Mouse (Mus musculus) kidney, adult 2 months (tissue): ENCODE data around the gene Rabif. TPM values are rescaled to one million over a fixed set of nuclear protein-coding genes. Genes with fewer than 3 reads are reported as not detected.
A peak's percentile ranks its signal among the peaks of the same experiment; 100 is the strongest.

Source experiments
- DNase-seq: peaks from one replicate; pipeline ENCODE4 v3.0.0; 2021
- H3K27ac ChIP-seq: fragments of 200-500 bp; 2 replicates; pipeline ENCODE4 v1.5.1; 2012; ENCODE audit warnings: low read depth, low read length, control low read depth, inconsistent platforms; ENCODE audit not compliant: insufficient read depth
- H3K27me3 ChIP-seq: fragments of 200-500 bp; replicated peaks from 2 replicates; pipeline ENCODE4 v1.6.1; 2012; ENCODE audit warnings: mild to moderate bottlenecking, moderate library complexity, low read length, inconsistent platforms; ENCODE audit not compliant: control insufficient read depth, insufficient read depth
- H3K36me3 ChIP-seq: fragments of 200-500 bp; 2 replicates; pipeline ENCODE4 v1.6.1; 2012; ENCODE audit warnings: mild to moderate bottlenecking, moderate library complexity, low read length, inconsistent platforms; ENCODE audit not compliant: control insufficient read depth, insufficient read depth
- H3K4me1 ChIP-seq: fragments of 200-500 bp; 2 replicates; pipeline ENCODE4 v1.6.1; 2011; ENCODE audit warnings: low read length; ENCODE audit not compliant: control insufficient read depth, insufficient read depth
- H3K4me3 ChIP-seq: fragments of 200-500 bp; 2 replicates; pipeline ENCODE4 v1.5.1; 2011; ENCODE audit warnings: mild to moderate bottlenecking, low read depth, low read length, control low read depth; ENCODE audit not compliant: insufficient read depth
- CTCF ChIP-seq: fragments of 200-500 bp; conservative IDR thresholded peaks from 2 replicates; pipeline ENCODE4 v1.5.1; 2011; ENCODE audit warnings: low read depth, mild to moderate bottlenecking, control low read depth, low read length, moderate library complexity, mixed read lengths; ENCODE audit not compliant: insufficient read depth, insufficient read length
- POLR2A ChIP-seq: fragments of 200-500 bp; IDR thresholded peaks from one replicate; pipeline ENCODE4 v1.6.1; 2011; ENCODE audit warnings: low read depth, low read length, control low read depth
- WGBS: fragments of 180-500 bp; shearing (Covaris S2); methylation state at CpG from one replicate; pipeline ENCODE4 v1.1.7; 2018; 5-methylcytosine and 5-hydroxymethylcytosine counted together
- polyA plus RNA-seq: library from polyadenylated mRNA; depleted of rRNA; stranded (reverse); fragments of >200 nt; gene quantifications from 2 replicates; pipeline ENCODE4 v1.2.3, GENCODE M21; 2012

Rabif gene
- polyA plus RNA-seq, 1 experiment = 17.9 TPM

GRCm38 (mm10) chr1:134535054-134535453 is 40.6 kb downstream of the Rabif start:
- Histone ChIP-seq H3K27ac (no peak overlapping the region), H3K4me3 (no peak overlapping the region), H3K27me3 (no peaks in the 10 kb centered on the region), H3K36me3 (no peaks in the 10 kb centered on the region), H3K4me1 (no peaks in the 10 kb centered on the region)
- 100% methylated on average over 1 of the region's 1 CpGs for WGBS
- no peak for DNase-seq
- TF ChIP-seq POLR2A = no peak
- TF ChIP-seq CTCF = no peak

- H3K4me3 ChIP-seq = no peak overlapping the region
- no peaks in the 10 kb centered on the region for H3K4me1 ChIP-seq
- DNase-seq = no peak
- H3K27me3 ChIP-seq = no peaks in the 10 kb centered on the region
- H3K27ac ChIP-seq = no peak overlapping the region
- no peak for TF ChIP-seq POLR2A
- no peak for TF ChIP-seq CTCF
- H3K36me3 ChIP-seq = no peaks in the 10 kb centered on the region
- WGBS = 78% methylated on average over 3 of the region's 3 CpGs
These were observed 41.1 kb downstream of the Rabif start for GRCm38 (mm10) chr1:134535513-134535912.

- 93% methylated on average over 10 of the region's 10 CpGs for WGBS
- TF ChIP-seq CTCF (no peak), POLR2A (no peak)
- no peak for DNase-seq
- Histone ChIP-seq H3K27me3 (no peaks in the 10 kb centered on the region), H3K4me1 (no peaks in the 10 kb centered on the region), H3K4me3 (no peak overlapping the region), H3K27ac (no peak overlapping the region), H3K36me3 (no peaks in the 10 kb centered on the region)
These were observed 46.2 kb downstream of the Rabif start for GRCm38 (mm10) chr1:134540610-134541009.

GRCm38 (mm10) chr1:134548231-134548630 is 53.8 kb downstream of the Rabif start:
- Histone ChIP-seq H3K27ac (no peak overlapping the region), H3K4me1 (no peaks in the 10 kb centered on the region), H3K4me3 (no peak overlapping the region), H3K27me3 (no peaks in the 10 kb centered on the region), H3K36me3 (no peaks in the 10 kb centered on the region)
- WGBS = 60% methylated on average over 4 of the region's 4 CpGs
- DNase-seq = peak; percentile 5
- TF ChIP-seq POLR2A (no peak), CTCF (no peak)

GRCm38 (mm10) chr1:134549632-134550132 is 55.2 kb downstream of the Rabif start, which contains the start of gene Mgat4e:
Gene Mgat4e (minus strand): TSS chr1:134549682.
- no peak for TF ChIP-seq CTCF
- no peak for TF ChIP-seq POLR2A
- DNase-seq = no peak
- no peaks in the 10 kb centered on the region for H3K36me3 ChIP-seq
- no peaks in the 10 kb centered on the region for H3K27me3 ChIP-seq
- H3K27ac ChIP-seq = no peak within 1 kb of the TSS
- H3K4me1 ChIP-seq = no peaks in the 10 kb centered on the region
- WGBS = 59% methylated on average over 7 of the region's 7 CpGs
- H3K4me3 ChIP-seq = no peak within 1 kb of the TSS

GRCm38 (mm10) chr1:134551869-134552268 is 57.4 kb downstream of the Rabif start:
- no peaks in the 10 kb centered on the region for H3K27me3 ChIP-seq
- no peak overlapping the region for H3K4me3 ChIP-seq
- no peak for DNase-seq
- no peaks in the 10 kb centered on the region for H3K4me1 ChIP-seq
- H3K27ac ChIP-seq = no peak overlapping the region
- TF ChIP-seq POLR2A (no peak), CTCF (no peak)
- WGBS = 82% methylated on average over 3 of the region's 3 CpGs
- H3K36me3 ChIP-seq = no peaks in the 10 kb centered on the region

- Histone ChIP-seq H3K27ac (no peak overlapping the region), H3K36me3 (no peaks in the 10 kb centered on the region), H3K4me3 (no peak overlapping the region), H3K4me1 (peaks cover 3% of the 10 kb centered on the region; the same call in 1 of the 2 replicates), H3K27me3 (no peaks in the 10 kb centered on the region)
- 69% methylated on average over 3 of the region's 3 CpGs for WGBS
- TF ChIP-seq POLR2A (no peak), CTCF (no peak)
- no peak for DNase-seq
These were observed 57.9 kb downstream of the Rabif start for GRCm38 (mm10) chr1:134552396-134552795.
